Mouse (Mus musculus): ENCODE results near the gene Serinc5.

GRCm38 (mm10) chr13:92609486-92610310, 1.2 kb upstream of the Serinc5 start:
- TF ChIP-seq CTCF (IDR thresholded peaks at IDR 0.05; ENCODE audit: extremely low read depth, insufficient read length, insufficient replicate concordance, low read depth, low read length) (no peak), POLR2A (IDR thresholded peaks at IDR 0.05; ENCODE audit: low read depth, low read length) (no peak)

All from small intestine, adult 2 months (tissue).